In genomic region chr1:87186261-87187036, GRCm38 (mm10) we compare ENCODE assay signal across 8 mouse cellular contexts. TPM values are rescaled to one million over a fixed set of nuclear protein-coding genes. Genes with fewer than 3 reads are reported as not detected.
DNase-seq lines count a peak whose midpoint lies in the region; ATAC-seq and TF ChIP-seq lines count a peak whose summit lies in the region.

No protein-coding gene starts in this region.

- H3K9me3 ChIP-seq in kidney, embryonic 14.5 days (ENCODE audit: control insufficient read depth, low read length) = no peaks in the 10 kb centered on the region
- no peaks in the 10 kb centered on the region for H3K9me3 ChIP-seq in heart, postnatal 0 days (replicated peaks; ENCODE audit: control insufficient read depth, low read length)
- H3K9me3 ChIP-seq in midbrain, embryonic 10.5 days (replicated peaks) = no peaks in the 10 kb centered on the region

- H3K4me1 ChIP-seq in kidney, embryonic 14.5 days (ENCODE audit: control insufficient read depth, insufficient read depth, low read length) = peaks cover 8% of the 10 kb centered on the region; the same call in 1 of the 2 replicates
- H3K4me1 ChIP-seq in heart, postnatal 0 days (ENCODE audit: control insufficient read depth, insufficient read depth) = no peaks in the 10 kb centered on the region
- peaks cover 34% of the 10 kb centered on the region for H3K4me1 ChIP-seq in midbrain, embryonic 10.5 days

- peak overlapping the region; percentile 88 for H3K4me2 ChIP-seq in kidney, embryonic 14.5 days (replicated peaks; ENCODE audit: low read depth, low read length)
- peak overlapping the region; percentile 84 for H3K4me2 ChIP-seq in heart, postnatal 0 days (ENCODE audit: low read depth, low read length)

- WGBS in kidney, embryonic 14.5 days = 1% methylated on average over 51 of the region's 54 CpGs
- whole genome bisulfite sequencing in heart, postnatal 0 days = 3% methylated on average over 51 of the region's 54 CpGs
- 2% methylated on average over 54 of the region's 54 CpGs for WGBS in midbrain, embryonic 10.5 days

- H3K4me3 ChIP-seq in kidney, embryonic 14.5 days (ENCODE audit: low read length) = peak overlapping the region; percentile 51
- peak overlapping the region; percentile 47 for H3K4me3 ChIP-seq in heart, postnatal 0 days (ENCODE audit: low read depth, low read length)
- peak overlapping the region; percentile 64 for H3K4me3 ChIP-seq in midbrain, embryonic 10.5 days

- H3K27ac ChIP-seq in kidney, embryonic 14.5 days (ENCODE audit: low read depth, low read length) = no peak overlapping the region
- H3K27ac ChIP-seq in heart, postnatal 0 days (ENCODE audit: low read depth) = no peak overlapping the region
- peak overlapping the region; percentile 70 for H3K27ac ChIP-seq in midbrain, embryonic 10.5 days (replicated peaks)

- H3K36me3 ChIP-seq in kidney, embryonic 14.5 days (ENCODE audit: control insufficient read depth, insufficient read depth, low read length) = no peaks in the 10 kb centered on the region
- no peaks in the 10 kb centered on the region for H3K36me3 ChIP-seq in heart, postnatal 0 days (replicated peaks; ENCODE audit: control insufficient read depth, insufficient read depth, low read length)
- H3K36me3 ChIP-seq in midbrain, embryonic 10.5 days = no peaks in the 10 kb centered on the region

- ATAC-seq in kidney, embryonic 14.5 days (ENCODE audit: low FRiP score, low TSS enrichment) = peak; percentile 47
- peak; percentile 25 for ATAC-seq in heart, postnatal 0 days (ENCODE audit: insufficient read depth, low read depth)

- no peak for TF ChIP-seq CTCF in brain, embryonic 14.5 days (IDR thresholded peaks at IDR 0.05; ENCODE audit: borderline replicate concordance, extremely low read depth, insufficient read depth, insufficient read length)
- TF ChIP-seq CTCF in heart, postnatal 0 days (IDR thresholded peaks at IDR 0.05; ENCODE audit: low read depth) = no peak

- H3K27me3 ChIP-seq in kidney, embryonic 14.5 days (ENCODE audit: control insufficient read depth, insufficient read depth, low read length) = peaks cover 50% of the 10 kb centered on the region
- H3K27me3 ChIP-seq in heart, postnatal 0 days (ENCODE audit: control insufficient read depth, insufficient read depth, low read length) = peaks cover 59% of the 10 kb centered on the region
- peaks cover 86% of the 10 kb centered on the region for H3K27me3 ChIP-seq in midbrain, embryonic 10.5 days (ENCODE audit: low read depth, poor library complexity, severe bottlenecking)

- peak overlapping the region; percentile 50; the same call in 1 of the 2 replicates for H3K9ac ChIP-seq in kidney, embryonic 14.5 days (ENCODE audit: low read depth, low read length)
- peak overlapping the region; percentile 30; the same call in 1 of the 2 replicates for H3K9ac ChIP-seq in heart, postnatal 0 days (replicated peaks; ENCODE audit: low read depth, low read length)

- no peak for TF ChIP-seq POLR2A in brain, embryonic 14.5 days (IDR thresholded peaks at IDR 0.05; ENCODE audit: borderline replicate concordance, extremely low read depth, insufficient read depth, insufficient read length, poor library complexity, severe bottlenecking)

- TF ChIP-seq EP300 in heart, postnatal 0 days (IDR thresholded peaks at IDR 0.05; ENCODE audit: low read depth) = no peak

- no peak for DNase-seq in kidney, postnatal 25 days
- peak; percentile 35 for DNase-seq in brain, embryonic 14.5 days (ENCODE audit: low read depth)
- DNase-seq in heart, postnatal 0 days (ENCODE audit: low spot score) = no peak
- DNase-seq in midbrain, embryonic 10.5 days (ENCODE audit: low spot score) = no peak
- DNase-seq in c-Kit-positive CD71-positive TER-119-positive erythroid progenitor cells, embryonic 14.5 days (ENCODE audit: low spot score) = no peak
- DNase-seq in urinary bladder, postnatal 10 days (ENCODE audit: low spot score) = no peak
- no peak for DNase-seq in layer of hippocampus, adult 9-11 months

RNA-seq across cellular contexts. Expression of gene Prss56, which starts 3.3 kb away (rescaled TPM):
- polyA plus RNA-seq in kidney, embryonic 14.5 days (2014; fragmentation: Nextera tagmentation; extraction: Ambion mirVana) = not detected in 2 replicates
- 0.28 and 1.3 TPM in 2 replicates for polyA plus RNA-seq in brain, embryonic 14.5 days (2012; rRNA removed)
- 1.4 TPM in 1 of 2 replicates, not detected in the other for total RNA-seq in heart, postnatal 0 days (2014; rRNA removed; ENCODE audit: low replicate concordance)
- polyA plus RNA-seq in heart, postnatal 0 days (2015; fragmentation: Nextera tagmentation; extraction: Ambion mirVana) = not detected in 2 replicates
- 0.05 TPM in 1 of 2 replicates, not detected in the other for polyA plus RNA-seq in midbrain, embryonic 10.5 days (2016; fragmentation: Nextera tagmentation; extraction: Ambion mirVana)

RNA-seq across cellular contexts. Expression of gene Chrnd, which starts 4.0 kb away (rescaled TPM):
- 0.13 and 0.62 TPM in 2 replicates for polyA plus RNA-seq in kidney, embryonic 14.5 days (2014; fragmentation: Nextera tagmentation; extraction: Ambion mirVana)
- 0.07 and 0.14 TPM in 2 replicates for polyA plus RNA-seq in brain, embryonic 14.5 days (2012; rRNA removed)
- total RNA-seq in heart, postnatal 0 days (2014; rRNA removed; ENCODE audit: low replicate concordance) = 0.31 TPM in 1 of 2 replicates, not detected in the other
- not detected in 2 replicates for polyA plus RNA-seq in heart, postnatal 0 days (2015; fragmentation: Nextera tagmentation; extraction: Ambion mirVana)
- polyA plus RNA-seq in midbrain, embryonic 10.5 days (2016; fragmentation: Nextera tagmentation; extraction: Ambion mirVana) = not detected in 2 replicates

RNA-seq across cellular contexts. Expression of gene Chrng, which starts 18.0 kb away (rescaled TPM):
- 0.30 and 0.34 TPM in 2 replicates for polyA plus RNA-seq in kidney, embryonic 14.5 days (2014; fragmentation: Nextera tagmentation; extraction: Ambion mirVana)
- 0.16 and 0.85 TPM in 2 replicates for polyA plus RNA-seq in brain, embryonic 14.5 days (2012; rRNA removed)
- total RNA-seq in heart, postnatal 0 days (2014; rRNA removed; ENCODE audit: low replicate concordance) = 1.5 TPM in 1 of 2 replicates, not detected in the other
- polyA plus RNA-seq in heart, postnatal 0 days (2015; fragmentation: Nextera tagmentation; extraction: Ambion mirVana) = 0.05 and 0.25 TPM in 2 replicates
- polyA plus RNA-seq in midbrain, embryonic 10.5 days (2016; fragmentation: Nextera tagmentation; extraction: Ambion mirVana) = 0.12 TPM in 1 of 2 replicates, not detected in the other

RNA-seq across cellular contexts. Expression of gene Eif4e2, which starts 27.3 kb away (rescaled TPM):
- 122 and 150 TPM in 2 replicates for polyA plus RNA-seq in kidney, embryonic 14.5 days (2014; fragmentation: Nextera tagmentation; extraction: Ambion mirVana)
- 52.7 and 79.7 TPM in 2 replicates for polyA plus RNA-seq in brain, embryonic 14.5 days (2012; rRNA removed)
- total RNA-seq in heart, postnatal 0 days (2014; rRNA removed; ENCODE audit: low replicate concordance) = 54.9 and 56.2 TPM in 2 replicates
- 76.2 and 80.9 TPM in 2 replicates for polyA plus RNA-seq in heart, postnatal 0 days (2015; fragmentation: Nextera tagmentation; extraction: Ambion mirVana)
- 172 and 173 TPM in 2 replicates for polyA plus RNA-seq in midbrain, embryonic 10.5 days (2016; fragmentation: Nextera tagmentation; extraction: Ambion mirVana)

RNA-seq across cellular contexts. Expression of gene Ecel1, which starts 30.1 kb away (rescaled TPM):
- polyA plus RNA-seq in kidney, embryonic 14.5 days (2014; fragmentation: Nextera tagmentation; extraction: Ambion mirVana) = 0.11 and 0.20 TPM in 2 replicates
- 49.0 and 57.3 TPM in 2 replicates for polyA plus RNA-seq in brain, embryonic 14.5 days (2012; rRNA removed)
- total RNA-seq in heart, postnatal 0 days (2014; rRNA removed; ENCODE audit: low replicate concordance) = 0.46 and 2.2 TPM in 2 replicates
- 0.41 and 0.55 TPM in 2 replicates for polyA plus RNA-seq in heart, postnatal 0 days (2015; fragmentation: Nextera tagmentation; extraction: Ambion mirVana)
- 3.7 and 5.0 TPM in 2 replicates for polyA plus RNA-seq in midbrain, embryonic 10.5 days (2016; fragmentation: Nextera tagmentation; extraction: Ambion mirVana)
